Mouse (Mus musculus): ENCODE results near the gene Cabp1. TPM values are rescaled to one million over a fixed set of nuclear protein-coding genes. Genes with fewer than 3 reads are reported as not detected.
A peak's percentile ranks its signal among the peaks of the same experiment; 100 is the strongest.

Gene Cabp1
- polyA plus RNA-seq, 1 experiment = 8.1 TPM

- H3K9ac ChIP-seq (ENCODE audit: low read depth, poor library complexity, severe bottlenecking) = no peak overlapping the region
- no peaks in the 10 kb centered on the region for H3K9me3 ChIP-seq (replicated peaks; ENCODE audit: control insufficient read depth, insufficient read depth, low read length, poor library complexity, severe bottlenecking)
- no peaks in the 10 kb centered on the region for H3K36me3 ChIP-seq (ENCODE audit: control insufficient read depth, insufficient read depth, low read length, poor library complexity, severe bottlenecking)
- peak overlapping the region; percentile 48 for H3K4me3 ChIP-seq (ENCODE audit: low read depth, low read length)
- H3K4me1 ChIP-seq (ENCODE audit: control insufficient read depth, insufficient read depth, low read length) = no peaks in the 10 kb centered on the region
- no peak for TF ChIP-seq EP300 (IDR thresholded peaks at IDR 0.05; ENCODE audit: insufficient read depth, low read depth, low read length)
- no peak for TF ChIP-seq CTCF (IDR thresholded peaks at IDR 0.05; ENCODE audit: low read depth, low read length)
- no peak for TF ChIP-seq POLR2A (IDR thresholded peaks at IDR 0.05; ENCODE audit: insufficient read depth, low read length)
- peaks cover 2% of the 10 kb centered on the region for H3K27me3 ChIP-seq (ENCODE audit: control insufficient read depth, insufficient read depth, low read length, poor library complexity, severe bottlenecking)
- H3K27ac ChIP-seq (ENCODE audit: insufficient read depth, low read length) = no peak overlapping the region
Measured at GRCm38 (mm10) chr5:115192828-115193195, 1.4 kb downstream of the Cabp1 start.

GRCm38 (mm10) chr5:115191880-115192827, 2.0 kb downstream of the Cabp1 start:
- TF ChIP-seq EP300 (IDR thresholded peaks at IDR 0.05; ENCODE audit: insufficient read depth, low read depth, low read length) (no peak), POLR2A (IDR thresholded peaks at IDR 0.05; ENCODE audit: insufficient read depth, low read length) (no peak), CTCF (IDR thresholded peaks at IDR 0.05; ENCODE audit: low read depth, low read length) (no peak)
- Histone ChIP-seq H3K9ac (ENCODE audit: low read depth, poor library complexity, severe bottlenecking) (no peak overlapping the region), H3K27me3 (ENCODE audit: control insufficient read depth, insufficient read depth, low read length, poor library complexity, severe bottlenecking) (peaks cover 2% of the 10 kb centered on the region), H3K9me3 (replicated peaks; ENCODE audit: control insufficient read depth, insufficient read depth, low read length, poor library complexity, severe bottlenecking) (no peaks in the 10 kb centered on the region), H3K36me3 (ENCODE audit: control insufficient read depth, insufficient read depth, low read length, poor library complexity, severe bottlenecking) (no peaks in the 10 kb centered on the region), H3K4me3 (ENCODE audit: low read depth, low read length) (no peak overlapping the region), H3K4me1 (ENCODE audit: control insufficient read depth, insufficient read depth, low read length) (no peaks in the 10 kb centered on the region), H3K27ac (ENCODE audit: insufficient read depth, low read length) (no peak overlapping the region)

GRCm38 (mm10) chr5:115190081-115190480, 4.1 kb downstream of the Cabp1 start:
- no peaks in the 10 kb centered on the region for H3K36me3 ChIP-seq (ENCODE audit: control insufficient read depth, insufficient read depth, low read length, poor library complexity, severe bottlenecking)
- H3K4me1 ChIP-seq (ENCODE audit: control insufficient read depth, insufficient read depth, low read length) = no peaks in the 10 kb centered on the region
- H3K27me3 ChIP-seq (ENCODE audit: control insufficient read depth, insufficient read depth, low read length, poor library complexity, severe bottlenecking) = peaks cover 2% of the 10 kb centered on the region

GRCm38 (mm10) chr5:115188824-115189223, 5.4 kb downstream of the Cabp1 start:
- Histone ChIP-seq H3K4me1 (ENCODE audit: control insufficient read depth, insufficient read depth, low read length) (no peaks in the 10 kb centered on the region), H3K27me3 (ENCODE audit: control insufficient read depth, insufficient read depth, low read length, poor library complexity, severe bottlenecking) (peaks cover 2% of the 10 kb centered on the region)

More at GRCm38 (mm10) chr5:115190081-115190480, 4.1 kb downstream of the Cabp1 start:
- no peaks in the 10 kb centered on the region for H3K9me3 ChIP-seq (replicated peaks; ENCODE audit: control insufficient read depth, insufficient read depth, low read length, poor library complexity, severe bottlenecking)
- no peak overlapping the region for H3K9ac ChIP-seq (ENCODE audit: low read depth, poor library complexity, severe bottlenecking)
- TF ChIP-seq POLR2A (IDR thresholded peaks at IDR 0.05; ENCODE audit: insufficient read depth, low read length) = no peak
- TF ChIP-seq EP300 (IDR thresholded peaks at IDR 0.05; ENCODE audit: insufficient read depth, low read depth, low read length) = no peak
- no peak overlapping the region for H3K4me3 ChIP-seq (ENCODE audit: low read depth, low read length)
- H3K27ac ChIP-seq (ENCODE audit: insufficient read depth, low read length) = no peak overlapping the region

GRCm38 (mm10) chr5:115187188-115188131, 6.7 kb downstream of the Cabp1 start:
- H3K4me1 ChIP-seq (ENCODE audit: control insufficient read depth, insufficient read depth, low read length) = no peaks in the 10 kb centered on the region
- peak overlapping the region; percentile 43 for H3K4me3 ChIP-seq (ENCODE audit: low read depth, low read length)
- peak overlapping the region; percentile 68 for H3K9ac ChIP-seq (ENCODE audit: low read depth, poor library complexity, severe bottlenecking)
- no peaks in the 10 kb centered on the region for H3K9me3 ChIP-seq (replicated peaks; ENCODE audit: control insufficient read depth, insufficient read depth, low read length, poor library complexity, severe bottlenecking)
- TF ChIP-seq CTCF (IDR thresholded peaks at IDR 0.05; ENCODE audit: low read depth, low read length) = peak; percentile 82
- TF ChIP-seq EP300 (IDR thresholded peaks at IDR 0.05; ENCODE audit: insufficient read depth, low read depth, low read length) = peak; percentile 66; the same call in 1 of the 2 replicates
- TF ChIP-seq POLR2A (IDR thresholded peaks at IDR 0.05; ENCODE audit: insufficient read depth, low read length) = no peak
- H3K36me3 ChIP-seq (ENCODE audit: control insufficient read depth, insufficient read depth, low read length, poor library complexity, severe bottlenecking) = no peaks in the 10 kb centered on the region
- H3K27me3 ChIP-seq (ENCODE audit: control insufficient read depth, insufficient read depth, low read length, poor library complexity, severe bottlenecking) = no peaks in the 10 kb centered on the region; the same call in 1 of the 2 replicates
- H3K27ac ChIP-seq (ENCODE audit: insufficient read depth, low read length) = peak overlapping the region; percentile 85

More at GRCm38 (mm10) chr5:115188824-115189223, 5.4 kb downstream of the Cabp1 start:
- no peaks in the 10 kb centered on the region for H3K36me3 ChIP-seq (ENCODE audit: control insufficient read depth, insufficient read depth, low read length, poor library complexity, severe bottlenecking)
- no peaks in the 10 kb centered on the region for H3K9me3 ChIP-seq (replicated peaks; ENCODE audit: control insufficient read depth, insufficient read depth, low read length, poor library complexity, severe bottlenecking)
- no peak overlapping the region for H3K9ac ChIP-seq (ENCODE audit: low read depth, poor library complexity, severe bottlenecking)
- no peak overlapping the region for H3K4me3 ChIP-seq (ENCODE audit: low read depth, low read length)
- no peak overlapping the region for H3K27ac ChIP-seq (ENCODE audit: insufficient read depth, low read length)
- TF ChIP-seq POLR2A (IDR thresholded peaks at IDR 0.05; ENCODE audit: insufficient read depth, low read length) = no peak
- TF ChIP-seq CTCF (IDR thresholded peaks at IDR 0.05; ENCODE audit: low read depth, low read length) = peak; percentile 99
- peak; percentile 67; the same call in 1 of the 2 replicates for TF ChIP-seq EP300 (IDR thresholded peaks at IDR 0.05; ENCODE audit: insufficient read depth, low read depth, low read length)
